Mouse (Mus musculus) small intestine, adult 2 months (tissue): ENCODE measurements around the gene Rundc1.

Experiments
- CTCF ChIP-seq: fragments of 200-500 bp; IDR thresholded peaks from 2 replicates; pipeline ENCODE4 v1.5.1; 2012; ENCODE audit warnings: low read depth, mild to moderate bottlenecking, control low read depth, inconsistent platforms, low read length, moderate library complexity, mixed read lengths; ENCODE audit not compliant: insufficient replicate concordance, insufficient read length; ENCODE audit errors: extremely low read depth
- POLR2A ChIP-seq: fragments of 200-500 bp; IDR thresholded peaks from 2 replicates; pipeline ENCODE4 v1.6.1; 2012; ENCODE audit warnings: low read depth, mild to moderate bottlenecking, control low read depth, inconsistent platforms, low read length, moderate library complexity

GRCm38 (mm10) chr11:101483804-101484203, 58.9 kb downstream of the Rundc1 start:
- no peak for TF ChIP-seq CTCF
- no peak for TF ChIP-seq POLR2A
